Mouse (Mus musculus) thymus, postnatal 10 days (tissue): ENCODE results near the gene Cldn9.

Experiments
- DNase-seq, 2 experiments: peaks; one replicate each; pipeline ENCODE4 v3.0.0; 2021; ENCODE audit warnings: low spot score in 2 of 2

The Cldn9 gene

GRCm38 (mm10) chr17:23651363-23651762 lies 32.5 kb downstream of the Cldn9 start:
- no peak for DNase-seq

- DNase-seq, result no peak
Measured at GRCm38 (mm10) chr17:23645894-23646293, 37.9 kb downstream of the Cldn9 start.

- DNase-seq, result no peak
Measured at GRCm38 (mm10) chr17:23644613-23645495, 39.0 kb downstream of the Cldn9 start, which contains the start of gene Mmp25. Gene Mmp25 (minus strand): TSS chr17:23645277.
